Mouse (Mus musculus) kidney, adult 10 weeks (tissue): ENCODE measurements around the gene Pknox1. TPM values are rescaled to one million over a fixed set of nuclear protein-coding genes. Genes with fewer than 3 reads are reported as not detected.

Experiments
- polyA plus RNA-seq: library from polyadenylated mRNA; stranded (reverse); fragments of 350-450 nt; fragmentation: Illumina TruSeq; extraction: RNeasy Lipid Tissue Mini Kit (QIAGEN cat#74804); gene quantifications from one replicate; pipeline ENCODE4 v1.2.3, GENCODE M21; 2014; ENCODE audit warnings: low read depth, low replicate concordance

The Pknox1 gene
- 6.0 TPM for polyA plus RNA-seq

GRCm38 (mm10) chr17:31564015-31564857, at the start of gene Pknox1:
Gene Pknox1, plus strand, starts transcription at chr17:31564734.

GRCm38 (mm10) chr17:31519946-31520838, 44.3 kb upstream of the Pknox1 start, which contains the start of the genes Wdr4 and Ndufv3:
Gene Wdr4, minus strand, starts transcription at chr17:31519980.
Gene Ndufv3, plus strand, starts transcription at chr17:31520115.

GRCm38 (mm10) chr17:31636942-31637811, 72.6 kb downstream of the Pknox1 start, which contains the start of gene Cbs:
Gene Cbs, minus strand, starts transcription at chr17:31637238.

Other genes starting within 250 kb of the Pknox1 start
- gene Pde9a, start 178.5 kb upstream of the Pknox1 start, polyA plus RNA-seq = 12.2 TPM
- 2.8 TPM for gene Wdr4, start 44.8 kb upstream of the Pknox1 start, polyA plus RNA-seq
- 49.6 TPM for gene Ndufv3, start 44.6 kb upstream of the Pknox1 start, polyA plus RNA-seq
- gene Cbs, start 72.5 kb downstream of the Pknox1 start, polyA plus RNA-seq = 13.8 TPM
- gene U2af1, start 94.2 kb downstream of the Pknox1 start, polyA plus RNA-seq = 46.7 TPM
- not detected for gene Cryaa, start 113.1 kb downstream of the Pknox1 start, polyA plus RNA-seq